Mouse (Mus musculus): ENCODE data around the gene Cox7a2.

Gene Cox7a2

GRCm38 (mm10) chr9:79735608-79736007 is 24.1 kb downstream of the Cox7a2 start:
- no peak for DNase-seq (ENCODE audit: low read depth in 2 of 2, low spot score in 2 of 2)

DNA sequence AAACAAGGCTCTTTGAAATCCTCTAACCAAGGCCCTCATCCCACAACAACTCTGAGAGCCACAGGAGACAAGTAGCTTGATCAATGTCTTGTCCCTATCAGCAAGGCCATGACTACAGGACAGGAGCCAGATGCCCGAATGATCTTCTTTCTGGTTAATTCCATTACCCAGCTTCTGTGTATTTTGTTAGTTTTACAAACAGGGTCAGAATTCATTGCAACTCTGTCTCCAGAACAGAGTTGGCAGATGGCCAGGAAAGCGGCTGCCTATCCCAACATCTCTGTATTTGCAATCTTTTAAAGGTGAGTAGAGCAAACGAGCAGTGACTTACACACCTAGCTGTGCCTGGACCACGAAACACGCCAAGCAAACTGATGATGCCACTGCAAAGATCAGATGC is 29.4 kb downstream of the Cox7a2 start:
- no peak for DNase-seq (ENCODE audit: low read depth in 2 of 2, low spot score in 2 of 2)

DNA sequence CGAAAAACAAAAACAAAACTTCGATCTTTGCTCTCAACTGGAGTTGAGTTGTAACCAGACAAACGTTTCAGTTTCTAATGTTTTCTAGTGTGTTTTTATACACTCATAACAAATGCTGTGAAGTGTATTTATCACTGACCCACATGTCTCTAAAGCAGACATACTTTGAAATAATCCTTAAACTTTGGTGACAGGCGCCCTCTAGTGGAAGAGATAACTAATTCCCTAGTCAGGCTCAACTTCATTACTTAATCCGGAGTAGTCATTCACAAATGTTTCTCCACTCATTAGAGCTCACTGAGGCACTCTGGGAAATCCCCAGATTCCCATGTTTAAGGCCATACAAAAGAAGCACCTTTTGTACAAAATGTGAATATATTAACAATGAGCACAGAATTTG is 36.6 kb downstream of the Cox7a2 start:
- DNase-seq (ENCODE audit: low read depth in 2 of 2, low spot score in 2 of 2): no peak

GRCm38 (mm10) chr9:79721056-79721455 is 38.6 kb downstream of the Cox7a2 start:
- no peak for DNase-seq (ENCODE audit: low read depth in 2 of 2, low spot score in 2 of 2)

GRCm38 (mm10) chr9:79720143-79720542 is 39.5 kb downstream of the Cox7a2 start:
- DNase-seq (ENCODE audit: low read depth in 2 of 2, low spot score in 2 of 2): no peak

DNA sequence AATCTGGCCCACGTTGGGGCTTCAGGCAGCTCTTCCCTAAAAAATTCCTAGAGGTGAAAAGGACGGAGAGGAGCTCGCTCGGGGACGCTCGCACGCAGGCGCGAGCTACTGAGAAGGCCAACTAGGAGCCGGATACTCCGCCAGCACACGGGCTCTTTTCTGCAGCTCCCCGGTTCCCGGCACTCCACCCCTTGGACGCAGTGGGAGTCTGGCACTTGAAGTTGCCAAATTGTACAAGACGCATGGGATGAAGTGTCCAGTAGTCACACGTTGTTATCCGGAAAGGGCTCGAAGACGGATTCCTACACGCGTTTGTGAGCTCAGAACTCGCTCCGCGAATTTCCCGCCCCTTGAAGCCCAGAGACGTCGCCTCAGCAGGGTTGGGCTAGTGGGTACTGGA is 40.2 kb downstream of the Cox7a2 start:
- no peak for DNase-seq (ENCODE audit: low read depth in 2 of 2, low spot score in 2 of 2)

- no peak for DNase-seq (ENCODE audit: low read depth in 2 of 2, low spot score in 2 of 2)
Measured at GRCm38 (mm10) chr9:79718481-79719370, 41.0 kb downstream of the Cox7a2 start, which contains the start of gene Col12a1. Col12a1 (minus strand) TSS chr9:79718831.

- DNase-seq (ENCODE audit: low read depth in 2 of 2, low spot score in 2 of 2): no peak
Measured at GRCm38 (mm10) chr9:79717836-79718475, 41.7 kb downstream of the Cox7a2 start.

- peak in 1 of 2 experiments; percentile 3 for DNase-seq (ENCODE audit: low read depth in 2 of 2, low spot score in 2 of 2)
Measured at GRCm38 (mm10) chr9:79716909-79717835, 42.5 kb downstream of the Cox7a2 start.

DNA sequence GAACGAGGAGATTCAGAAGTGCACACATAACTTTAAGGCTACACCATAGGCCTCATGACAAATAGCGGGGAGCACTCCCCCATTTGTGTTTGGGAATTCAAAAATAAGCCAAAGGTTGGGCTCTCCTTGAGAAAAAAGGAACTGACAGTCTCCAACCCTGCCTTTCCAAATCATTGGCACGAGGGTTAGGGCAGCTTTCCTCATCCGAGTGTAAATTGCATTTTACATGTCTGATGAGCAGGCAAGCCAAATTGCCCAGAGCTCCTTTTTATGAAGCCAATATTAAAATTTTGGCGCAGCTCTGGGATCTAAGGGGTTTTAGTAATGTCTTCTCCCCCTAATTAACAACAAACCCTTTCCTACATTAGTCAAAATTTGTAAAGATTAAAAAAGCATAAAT is 43.2 kb downstream of the Cox7a2 start:
- no peak for DNase-seq (ENCODE audit: low read depth in 2 of 2, low spot score in 2 of 2)

DNA sequence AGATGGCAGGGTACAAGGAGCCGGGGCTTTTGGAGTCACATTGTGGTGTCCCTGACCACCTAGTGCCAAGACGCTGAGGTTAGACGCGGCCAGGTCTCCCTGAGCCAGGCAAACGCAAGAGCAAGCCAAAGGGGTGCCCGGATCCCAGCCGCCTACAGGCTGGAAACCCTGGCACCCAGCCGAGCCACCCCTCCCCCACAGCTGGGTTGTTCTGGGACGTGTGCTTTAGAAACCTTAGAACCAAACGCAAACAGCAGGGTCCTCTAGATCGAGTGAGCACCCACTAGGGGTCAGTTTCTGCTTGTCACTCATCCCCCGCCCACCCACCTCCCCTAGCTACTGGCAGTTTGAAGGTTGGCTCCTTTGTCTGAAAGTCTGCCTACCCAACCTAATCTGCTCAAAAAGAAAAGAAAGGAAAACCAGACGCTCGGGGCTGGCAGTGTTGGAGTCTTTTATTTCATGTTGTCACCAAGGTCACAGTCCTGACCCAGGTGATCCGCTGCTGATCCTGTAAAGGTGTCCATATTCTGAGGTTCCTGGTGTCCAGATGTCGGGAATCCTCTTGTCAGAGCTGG is 45.1 kb downstream of the Cox7a2 start:
- DNase-seq (ENCODE audit: low read depth in 2 of 2, low spot score in 2 of 2): no peak
